Mouse (Mus musculus): ENCODE results near the gene Prps1.

GRCm38 (mm10) chrX:140524231-140524630, 67.8 kb downstream of the Prps1 start:
- no peak for TF ChIP-seq CTCF (IDR thresholded peaks at IDR 0.05; ENCODE audit: insufficient read depth, low read depth, low read length)
- TF ChIP-seq POLR2A (IDR thresholded peaks at IDR 0.05; ENCODE audit: insufficient read depth, low read depth, low read length): no peak
